Mouse (Mus musculus): ENCODE measurements around the gene Meis2. TPM values are rescaled to one million over a fixed set of nuclear protein-coding genes. Genes with fewer than 3 reads are reported as not detected.

The Meis2 gene
- total RNA-seq, 1 experiment = 12.4 TPM

- Histone ChIP-seq H3K9me3 (ENCODE audit: control insufficient read depth, insufficient read depth, low read depth, low read length) (no peaks in the 10 kb centered on the region), H3K4me1 (ENCODE audit: control insufficient read depth in 2 of 2, insufficient read depth in 2 of 2, low read length in 2 of 2, poor library complexity in 1 of 2) (peaks cover 0 to 4% of the 10 kb centered on the region in 2 experiments; a peak in 1 of 4 replicates), H3K9ac (ENCODE audit: insufficient read depth, low read depth, low read length, poor library complexity, severe bottlenecking) (no peak overlapping the region), H3K4me3 (ENCODE audit: insufficient read depth in 1 of 2, low read depth in 1 of 2, low read length in 2 of 2, poor library complexity in 1 of 2, severe bottlenecking in 1 of 2) (no peak overlapping the region; a peak in 1 of 4 replicates), H3K36me3 (ENCODE audit: control insufficient read depth, insufficient read depth, low read length, poor library complexity, severe bottlenecking) (no peaks in the 10 kb centered on the region), H3K27ac (ENCODE audit: insufficient read depth, low read depth, low read length, poor library complexity, severe bottlenecking) (no peak overlapping the region)
- no peak for DNase-seq (ENCODE audit: low read depth, low spot score)
- TF ChIP-seq CHD2 (IDR thresholded peaks at IDR 0.05; ENCODE audit: low read depth, low read length) = no peak
- TF ChIP-seq MAFK (IDR thresholded peaks at IDR 0.05; ENCODE audit: insufficient read depth, low read depth, low read length) = no peak
- no peak for TF ChIP-seq HCFC1 (IDR thresholded peaks at IDR 0.05; ENCODE audit: borderline replicate concordance, insufficient read depth, low read length)
- TF ChIP-seq ZNF384 (IDR thresholded peaks at IDR 0.05; ENCODE audit: low read depth, low read length) = no peak
- no peak for TF ChIP-seq ZC3H11A (IDR thresholded peaks at IDR 0.05; ENCODE audit: borderline replicate concordance, low read depth, low read length)
- in situ Hi-C loops (cut with MboI; ENCODE audit: low sequenced_read_pairs in 2 of 2, unreplicated experiment in 2 of 2) = loop anchor here (10.0 to 25.0 kb wide), 2 partner anchors 480 to 487 kb away; partner anchors contain the start of gene BC052040 (in 1 of the 2)
These were observed 2.1 kb upstream of the Meis2 start for GRCm38 (mm10) chr2:116067711-116068110.

- peak overlapping the region; percentile 65 to 71 for H3K4me3 ChIP-seq (ENCODE audit: insufficient read depth in 1 of 2, low read depth in 1 of 2, low read length in 2 of 2, poor library complexity in 1 of 2, severe bottlenecking in 1 of 2)
- in situ Hi-C loops (cut with MboI; ENCODE audit: low sequenced_read_pairs in 2 of 2, unreplicated experiment in 2 of 2) = loop anchor here (10.0 to 25.0 kb wide), 2 partner anchors 480 to 488 kb away; partner anchors contain the start of gene BC052040 (in 1 of the 2)
- H3K9ac ChIP-seq (ENCODE audit: insufficient read depth, low read depth, low read length, poor library complexity, severe bottlenecking) = peak overlapping the region; percentile 8; the same call in 1 of the 2 replicates
- TF ChIP-seq CHD2 (IDR thresholded peaks at IDR 0.05; ENCODE audit: low read depth, low read length) (no peak), MAFK (IDR thresholded peaks at IDR 0.05; ENCODE audit: insufficient read depth, low read depth, low read length) (no peak), HCFC1 (IDR thresholded peaks at IDR 0.05; ENCODE audit: borderline replicate concordance, insufficient read depth, low read length) (no peak), ZNF384 (IDR thresholded peaks at IDR 0.05; ENCODE audit: low read depth, low read length) (no peak), ZC3H11A (IDR thresholded peaks at IDR 0.05; ENCODE audit: borderline replicate concordance, low read depth, low read length) (no peak)
- H3K27ac ChIP-seq (ENCODE audit: insufficient read depth, low read depth, low read length, poor library complexity, severe bottlenecking) = no peak overlapping the region
- H3K4me1 ChIP-seq (ENCODE audit: control insufficient read depth in 2 of 2, insufficient read depth in 2 of 2, low read length in 2 of 2, poor library complexity in 1 of 2) = peaks cover 0 to 4% of the 10 kb centered on the region in 2 experiments; a peak in 1 of 4 replicates
- DNase-seq (ENCODE audit: low read depth, low spot score) = peak; percentile 71
- H3K36me3 ChIP-seq (ENCODE audit: control insufficient read depth, insufficient read depth, low read length, poor library complexity, severe bottlenecking) = no peaks in the 10 kb centered on the region
- H3K9me3 ChIP-seq (ENCODE audit: control insufficient read depth, insufficient read depth, low read depth, low read length) = no peaks in the 10 kb centered on the region
These were observed 1.4 kb upstream of the Meis2 start for GRCm38 (mm10) chr2:116067065-116067497.

GRCm38 (mm10) chr2:116066057-116066941 lies 660 bp upstream of the Meis2 start:
- peak overlapping the region; percentile 65 to 71 for H3K4me3 ChIP-seq (ENCODE audit: insufficient read depth in 1 of 2, low read depth in 1 of 2, low read length in 2 of 2, poor library complexity in 1 of 2, severe bottlenecking in 1 of 2)
- TF ChIP-seq ZC3H11A (IDR thresholded peaks at IDR 0.05; ENCODE audit: borderline replicate concordance, low read depth, low read length) = no peak
- no peak for TF ChIP-seq CHD2 (IDR thresholded peaks at IDR 0.05; ENCODE audit: low read depth, low read length)
- TF ChIP-seq MAFK (IDR thresholded peaks at IDR 0.05; ENCODE audit: insufficient read depth, low read depth, low read length) = no peak
- no peak for TF ChIP-seq ZNF384 (IDR thresholded peaks at IDR 0.05; ENCODE audit: low read depth, low read length)
- TF ChIP-seq HCFC1 (IDR thresholded peaks at IDR 0.05; ENCODE audit: borderline replicate concordance, insufficient read depth, low read length) = no peak
- no peak for DNase-seq (ENCODE audit: low read depth, low spot score)
- H3K9me3 ChIP-seq (ENCODE audit: control insufficient read depth, insufficient read depth, low read depth, low read length) = no peaks in the 10 kb centered on the region
- no peaks in the 10 kb centered on the region for H3K36me3 ChIP-seq (ENCODE audit: control insufficient read depth, insufficient read depth, low read length, poor library complexity, severe bottlenecking)
- peaks cover 0 to 4% of the 10 kb centered on the region in 2 experiments; a peak in 1 of 4 replicates for H3K4me1 ChIP-seq (ENCODE audit: control insufficient read depth in 2 of 2, insufficient read depth in 2 of 2, low read length in 2 of 2, poor library complexity in 1 of 2)
- H3K9ac ChIP-seq (ENCODE audit: insufficient read depth, low read depth, low read length, poor library complexity, severe bottlenecking) = no peak overlapping the region; the same call in 1 of the 2 replicates
- no peak overlapping the region for H3K27ac ChIP-seq (ENCODE audit: insufficient read depth, low read depth, low read length, poor library complexity, severe bottlenecking)
- in situ Hi-C loops (cut with MboI; ENCODE audit: low sequenced_read_pairs in 2 of 2, unreplicated experiment in 2 of 2) = loop anchor here (10.0 to 25.0 kb wide), 2 partner anchors 479 to 489 kb away; partner anchors contain the start of gene BC052040 (in 1 of the 2)

GRCm38 (mm10) chr2:116065057-116065456 lies 582 bp downstream of the Meis2 start:
- no peak for TF ChIP-seq ZNF384 (IDR thresholded peaks at IDR 0.05; ENCODE audit: low read depth, low read length)
- TF ChIP-seq MAFK (IDR thresholded peaks at IDR 0.05; ENCODE audit: insufficient read depth, low read depth, low read length) = no peak
- Histone ChIP-seq H3K9ac (ENCODE audit: insufficient read depth, low read depth, low read length, poor library complexity, severe bottlenecking) (no peak overlapping the region), H3K27ac (ENCODE audit: insufficient read depth, low read depth, low read length, poor library complexity, severe bottlenecking) (no peak overlapping the region), H3K4me3 (ENCODE audit: insufficient read depth in 1 of 2, low read depth in 1 of 2, low read length in 2 of 2, poor library complexity in 1 of 2, severe bottlenecking in 1 of 2) (peak overlapping the region in 1 of 2 experiments; percentile 31; a peak in 1 of 4 replicates), H3K36me3 (ENCODE audit: control insufficient read depth, insufficient read depth, low read length, poor library complexity, severe bottlenecking) (no peaks in the 10 kb centered on the region), H3K4me1 (ENCODE audit: control insufficient read depth in 2 of 2, insufficient read depth in 2 of 2, low read length in 2 of 2, poor library complexity in 1 of 2) (peaks cover 0 to 4% of the 10 kb centered on the region in 2 experiments; a peak in 1 of 4 replicates), H3K9me3 (ENCODE audit: control insufficient read depth, insufficient read depth, low read depth, low read length) (no peaks in the 10 kb centered on the region)
- DNase-seq (ENCODE audit: low read depth, low spot score) = no peak
- in situ Hi-C loops (cut with MboI; ENCODE audit: low sequenced_read_pairs in 2 of 2, unreplicated experiment in 2 of 2) = loop anchor here (10.0 to 25.0 kb wide), 2 partner anchors 478 to 490 kb away; partner anchors contain the start of gene BC052040 (in 1 of the 2)

All from ES-E14 (cell line).